12 mouse cellular contexts compared by ENCODE assay signal in genomic region chr7:16149241-16149640, GRCm38 (mm10). TPM values are rescaled to one million over a fixed set of nuclear protein-coding genes. Genes with fewer than 3 reads are reported as not detected.
A peak's percentile ranks its signal among the peaks of the same experiment; 100 is the strongest.
DNase-seq lines count a peak whose midpoint lies in the region; ATAC-seq and TF ChIP-seq lines count a peak whose summit lies in the region.
"Had no signal": no experiment of that assay in that cellular context is flagged by ENCODE, and none has a peak within 500 bp of the region (broad histone marks: within the 10 kb centered on the region; RNA-seq: fewer than 3 reads in every experiment).

No protein-coding gene starts in this region.

- H3K4me2 ChIP-seq in forebrain, embryonic 14.5 days (ENCODE audit: low read length): no peak overlapping the region
- no peak overlapping the region for H3K4me2 ChIP-seq in liver, postnatal 0 days (ENCODE audit: low read depth, low read length)
- no peak overlapping the region for H3K4me2 ChIP-seq in liver, embryonic 12.5 days
- H3K4me2 ChIP-seq: heart, embryonic 15.5 days; midbrain, embryonic 11.5 days had no signal

- intact Hi-C loops in left cerebral cortex, postnatal 4 days (cut with DNase I): no loop called here

- TF ChIP-seq CTCF in liver, postnatal 0 days (IDR thresholded peaks at IDR 0.05; ENCODE audit: low read depth): no peak

- no peak overlapping the region for H3K4me3 ChIP-seq in forebrain, embryonic 14.5 days (ENCODE audit: low read depth, low read length)
- no peak overlapping the region for H3K4me3 ChIP-seq in forebrain, embryonic 10.5 days
- H3K4me3 ChIP-seq in liver, postnatal 0 days (ENCODE audit: low read depth, low read length): no peak overlapping the region
- no peak overlapping the region for H3K4me3 ChIP-seq in liver, embryonic 12.5 days
- H3K4me3 ChIP-seq: erythroblast, embryonic 14.5 days; heart, embryonic 15.5 days had no signal

- TF ChIP-seq EP300 in liver, postnatal 0 days (IDR thresholded peaks at IDR 0.05; ENCODE audit: low read depth): no peak

- DNase-seq in forebrain, embryonic 14.5 days (ENCODE audit: low spot score): peak; percentile 57
- DNase-seq in forebrain, embryonic 10.5 days (ENCODE audit: extremely low spot score, low spot score): no peak
- DNase-seq in cerebellum, adult 9-10 months: peak; percentile 98
- peak; percentile 88 to 93 for DNase-seq in layer of hippocampus, adult 18-20 months (ENCODE audit: low spot score in 2 of 2)
- DNase-seq in left cerebral cortex, postnatal 4 days: peak; percentile 78
- DNase-seq in liver, postnatal 0 days: no peak
- DNase-seq in adipocyte (ENCODE audit: low spot score): no peak

- no peaks in the 10 kb centered on the region for H3K9me3 ChIP-seq in forebrain, embryonic 14.5 days (replicated peaks; ENCODE audit: control insufficient read depth, low read length)
- H3K9me3 ChIP-seq in forebrain, embryonic 10.5 days: no peaks in the 10 kb centered on the region
- no peaks in the 10 kb centered on the region for H3K9me3 ChIP-seq in liver, postnatal 0 days (ENCODE audit: low read length)
- H3K9me3 ChIP-seq in liver, embryonic 12.5 days (replicated peaks): no peaks in the 10 kb centered on the region
- H3K9me3 ChIP-seq: heart, embryonic 15.5 days had no signal

- no peaks in the 10 kb centered on the region for H3K27me3 ChIP-seq in forebrain, embryonic 14.5 days (replicated peaks; ENCODE audit: control insufficient read depth, insufficient read depth, low read length)
- H3K27me3 ChIP-seq in forebrain, embryonic 10.5 days (ENCODE audit: poor library complexity, severe bottlenecking): peaks cover 22% of the 10 kb centered on the region
- H3K27me3 ChIP-seq in liver, postnatal 0 days (ENCODE audit: insufficient read depth, low read length): peaks cover 10% of the 10 kb centered on the region
- H3K27me3 ChIP-seq in liver, embryonic 12.5 days (replicated peaks): peaks cover 45% of the 10 kb centered on the region

- peaks cover 6% of the 10 kb centered on the region; the same call in 1 of the 2 replicates for H3K36me3 ChIP-seq in forebrain, embryonic 14.5 days (ENCODE audit: control insufficient read depth, insufficient read depth, low read length)
- H3K36me3 ChIP-seq in forebrain, embryonic 10.5 days (replicated peaks): peaks cover 8% of the 10 kb centered on the region; the same call in 1 of the 2 replicates
- no peaks in the 10 kb centered on the region for H3K36me3 ChIP-seq in liver, postnatal 0 days (replicated peaks; ENCODE audit: insufficient read depth, low read length)
- no peaks in the 10 kb centered on the region for H3K36me3 ChIP-seq in liver, embryonic 12.5 days
- H3K36me3 ChIP-seq: heart, embryonic 15.5 days had no signal

- ATAC-seq in forebrain, embryonic 14.5 days: peak; percentile 62; the same call in 1 of the 2 replicates
- ATAC-seq in liver, postnatal 0 days: no peak
- no peak for ATAC-seq in liver, embryonic 12.5 days

- H3K9ac ChIP-seq in forebrain, embryonic 14.5 days (ENCODE audit: low read length): no peak overlapping the region
- no peak overlapping the region for H3K9ac ChIP-seq in liver, postnatal 0 days (replicated peaks)
- H3K9ac ChIP-seq in liver, embryonic 12.5 days: no peak overlapping the region
- H3K9ac ChIP-seq: heart, embryonic 15.5 days; liver, embryonic 14.5 days had no signal

- peaks cover 7% of the 10 kb centered on the region; the same call in 1 of the 2 replicates for H3K4me1 ChIP-seq in forebrain, embryonic 14.5 days (ENCODE audit: control insufficient read depth, insufficient read depth, low read length)
- peaks cover 18% of the 10 kb centered on the region for H3K4me1 ChIP-seq in forebrain, embryonic 10.5 days
- H3K4me1 ChIP-seq in liver, postnatal 0 days (ENCODE audit: insufficient read depth): no peaks in the 10 kb centered on the region
- no peaks in the 10 kb centered on the region for H3K4me1 ChIP-seq in liver, embryonic 12.5 days
- H3K4me1 ChIP-seq: heart, embryonic 15.5 days had no signal

- H3K27ac ChIP-seq in forebrain, embryonic 14.5 days (ENCODE audit: low read depth, low read length): peak overlapping the region; percentile 52; the same call in 1 of the 2 replicates
- H3K27ac ChIP-seq in forebrain, embryonic 10.5 days: no peak overlapping the region
- no peak overlapping the region for H3K27ac ChIP-seq in liver, postnatal 0 days (ENCODE audit: low read depth)
- no peak overlapping the region for H3K27ac ChIP-seq in liver, embryonic 12.5 days
- H3K27ac ChIP-seq: heart, embryonic 15.5 days; liver, embryonic 14.5 days had no signal

- WGBS in forebrain, embryonic 14.5 days: 54% methylated on average over 5 of the region's 5 CpGs
- 70% methylated on average over 5 of the region's 5 CpGs for WGBS in forebrain, embryonic 10.5 days
- WGBS in liver, postnatal 0 days (ENCODE audit: insufficient replicate concordance): 36% methylated on average over 5 of the region's 5 CpGs
- 34% methylated on average over 5 of the region's 5 CpGs for WGBS in liver, embryonic 12.5 days (ENCODE audit: insufficient replicate concordance)

RNA-seq across cellular contexts. Expression of gene Slc8a2, which starts 19.6 kb away (rescaled TPM):
- 0.85 and 0.94 TPM in 2 replicates for polyA plus RNA-seq in forebrain, embryonic 14.5 days (2014; fragmentation: Nextera tagmentation; extraction: Ambion mirVana)
- polyA plus RNA-seq in forebrain, embryonic 10.5 days (2016; fragmentation: Nextera tagmentation; extraction: Ambion mirVana): 0.22 and 0.34 TPM in 2 replicates
- 100 to 1,000 TPM; 277 to 290 TPM for total RNA-seq in layer of hippocampus, adult 18-20 months (2021)
- total RNA-seq in left cerebral cortex, postnatal 4 days (2021): 100 to 1,000 TPM; 106 to 117 TPM
- polyA plus RNA-seq in liver, postnatal 0 days (2015; fragmentation: Nextera tagmentation; extraction: Ambion mirVana): not detected in 2 replicates
- polyA plus RNA-seq in liver, embryonic 12.5 days (2016; fragmentation: Nextera tagmentation; extraction: Ambion mirVana): not detected in 2 replicates
- polyA plus RNA-seq: erythroblast, embryonic 14.5 days had no signal

RNA-seq across cellular contexts. Expression of gene Meis3, which starts 25.6 kb away (rescaled TPM):
- 88.8 and 97.6 TPM in 2 replicates for polyA plus RNA-seq in forebrain, embryonic 14.5 days (2014; fragmentation: Nextera tagmentation; extraction: Ambion mirVana)
- polyA plus RNA-seq in forebrain, embryonic 10.5 days (2016; fragmentation: Nextera tagmentation; extraction: Ambion mirVana): 56.7 and 57.5 TPM in 2 replicates
- 10 to 100 TPM; 33.7 to 38.2 TPM for total RNA-seq in layer of hippocampus, adult 18-20 months (2021)
- 10 to 100 TPM; 70.6 to 74.8 TPM for total RNA-seq in left cerebral cortex, postnatal 4 days (2021)
- polyA plus RNA-seq in liver, postnatal 0 days (2015; fragmentation: Nextera tagmentation; extraction: Ambion mirVana): 1.9 and 2.0 TPM in 2 replicates
- 4.4 and 5.7 TPM in 2 replicates for polyA plus RNA-seq in liver, embryonic 12.5 days (2016; fragmentation: Nextera tagmentation; extraction: Ambion mirVana)

RNA-seq across cellular contexts. Expression of gene Kptn, which starts 29.5 kb away (rescaled TPM):
- 34.5 and 37.0 TPM in 2 replicates for polyA plus RNA-seq in forebrain, embryonic 14.5 days (2014; fragmentation: Nextera tagmentation; extraction: Ambion mirVana)
- polyA plus RNA-seq in forebrain, embryonic 10.5 days (2016; fragmentation: Nextera tagmentation; extraction: Ambion mirVana): 26.0 and 28.8 TPM in 2 replicates
- 10 to 100 TPM; 34.2 to 34.3 TPM for total RNA-seq in layer of hippocampus, adult 18-20 months (2021)
- 10 to 100 TPM; 38.0 to 43.2 TPM for total RNA-seq in left cerebral cortex, postnatal 4 days (2021)
- polyA plus RNA-seq in liver, postnatal 0 days (2015; fragmentation: Nextera tagmentation; extraction: Ambion mirVana): 6.5 and 7.5 TPM in 2 replicates
- 13.4 and 15.0 TPM in 2 replicates for polyA plus RNA-seq in liver, embryonic 12.5 days (2016; fragmentation: Nextera tagmentation; extraction: Ambion mirVana)

RNA-seq across cellular contexts. Expression of gene Napa, which starts 51.0 kb away (rescaled TPM):
- 156 and 164 TPM in 2 replicates for polyA plus RNA-seq in forebrain, embryonic 14.5 days (2014; fragmentation: Nextera tagmentation; extraction: Ambion mirVana)
- 169 and 171 TPM in 2 replicates for polyA plus RNA-seq in forebrain, embryonic 10.5 days (2016; fragmentation: Nextera tagmentation; extraction: Ambion mirVana)
- total RNA-seq in layer of hippocampus, adult 18-20 months (2021): 100 to 1,000 TPM; 293 to 307 TPM
- 100 to 1,000 TPM; 141 to 157 TPM for total RNA-seq in left cerebral cortex, postnatal 4 days (2021)
- 96.6 and 105 TPM in 2 replicates for polyA plus RNA-seq in liver, postnatal 0 days (2015; fragmentation: Nextera tagmentation; extraction: Ambion mirVana)
- polyA plus RNA-seq in liver, embryonic 12.5 days (2016; fragmentation: Nextera tagmentation; extraction: Ambion mirVana): 163 and 165 TPM in 2 replicates

Comparison
In these comparisons a context has a peak if more than half of its experiments do, and no peak if none do; other contexts are left out.
1. DNase-seq: peak in forebrain, embryonic 14.5 days (single experiment), cerebellum, adult 9-10 months (single experiment), layer of hippocampus, adult 18-20 months (2 of 2) and left cerebral cortex, postnatal 4 days (single experiment); none in forebrain, embryonic 10.5 days (single experiment), liver, postnatal 0 days (single experiment) and adipocyte (single experiment).